In genomic region chr16:18233919-18234670, GRCm38 (mm10) we compare ENCODE assay signal across 8 mouse cellular contexts. TPM values are rescaled to one million over a fixed set of nuclear protein-coding genes. Genes with fewer than 3 reads are reported as not detected.
A peak's percentile ranks its signal among the peaks of the same experiment; 100 is the strongest.
DNase-seq lines count a peak whose midpoint lies in the region; ATAC-seq and TF ChIP-seq lines count a peak whose summit lies in the region.

No protein-coding gene starts in this region.

- H3K4me3 ChIP-seq in cerebellum, adult 2 months (replicated peaks; ENCODE audit: insufficient read depth, low read depth, low read length), result peak overlapping the region; percentile 59
- H3K4me3 ChIP-seq in limb, embryonic 11.5 days (ENCODE audit: low read depth, low read length), result peak overlapping the region; percentile 81
- peak overlapping the region; percentile 84 for H3K4me3 ChIP-seq in neural tube, embryonic 14.5 days (ENCODE audit: low read depth, low read length)

- peak overlapping the region; percentile 83 for H3K9ac ChIP-seq in limb, embryonic 11.5 days (ENCODE audit: low read length)
- peak overlapping the region; percentile 94 for H3K9ac ChIP-seq in neural tube, embryonic 14.5 days (replicated peaks; ENCODE audit: low read depth, low read length)

- peak overlapping the region; percentile 10; the same call in 1 of the 2 replicates for H3K27ac ChIP-seq in cerebellum, adult 2 months (ENCODE audit: insufficient read depth, low read length)
- H3K27ac ChIP-seq in limb, embryonic 11.5 days (replicated peaks; ENCODE audit: low read depth, low read length), result no peak overlapping the region
- peak overlapping the region; percentile 91 for H3K27ac ChIP-seq in neural tube, embryonic 14.5 days (ENCODE audit: low read depth, low read length)

- 5% methylated on average over 13 of the region's 13 CpGs for WGBS in cerebellum, adult 2 months
- WGBS in limb, embryonic 11.5 days, result 18% methylated on average over 13 of the region's 13 CpGs
- 23% methylated on average over 13 of the region's 13 CpGs for WGBS in neural tube, embryonic 14.5 days

- peaks cover 9% of the 10 kb centered on the region; the same call in 1 of the 2 replicates for H3K36me3 ChIP-seq in limb, embryonic 11.5 days (ENCODE audit: control insufficient read depth, insufficient read depth, low read length)
- H3K36me3 ChIP-seq in neural tube, embryonic 14.5 days (ENCODE audit: control insufficient read depth, insufficient read depth, low read length), result peaks cover 8% of the 10 kb centered on the region

- DNase-seq in cerebellum, adult 2 months, result no peak
- no peak for DNase-seq in cerebellum, adult 9-10 months
- peak; percentile 19 for DNase-seq in urinary bladder, postnatal 25 days (ENCODE audit: low spot score)
- no peak for DNase-seq in urinary bladder, postnatal 36 days (ENCODE audit: low spot score in 2 of 2)
- DNase-seq in limb, embryonic 11.5 days (ENCODE audit: low spot score), result no peak
- DNase-seq in urinary bladder, postnatal 10 days (ENCODE audit: low spot score), result no peak
- no peak for DNase-seq in urinary bladder, postnatal 4 days (ENCODE audit: low spot score in 2 of 2)

- peaks cover 35% of the 10 kb centered on the region for H3K4me1 ChIP-seq in cerebellum, adult 2 months (ENCODE audit: control insufficient read depth, insufficient read depth, low read length)
- peaks cover 18% of the 10 kb centered on the region for H3K4me1 ChIP-seq in limb, embryonic 11.5 days (ENCODE audit: control insufficient read depth, insufficient read depth, low read length)
- peaks cover 24% of the 10 kb centered on the region for H3K4me1 ChIP-seq in neural tube, embryonic 14.5 days (ENCODE audit: control insufficient read depth, insufficient read depth, low read length)

- TF ChIP-seq POLR2A in cerebellum, adult 2 months (IDR thresholded peaks at IDR 0.05; ENCODE audit: borderline replicate concordance, insufficient read depth, low read length), result no peak

- peak; percentile 4; the same call in 1 of the 2 replicates for ATAC-seq in limb, embryonic 11.5 days (ENCODE audit: insufficient number of reproducible peaks, low FRiP score, low TSS enrichment, low read depth)
- ATAC-seq in neural tube, embryonic 14.5 days (ENCODE audit: low read depth), result peak; percentile 28; the same call in 1 of the 2 replicates

- H3K4me2 ChIP-seq in limb, embryonic 11.5 days (ENCODE audit: low read depth, severe bottlenecking), result peak overlapping the region; percentile 86
- H3K4me2 ChIP-seq in neural tube, embryonic 14.5 days (ENCODE audit: low read depth, low read length), result peak overlapping the region; percentile 86

- H3K9me3 ChIP-seq in limb, embryonic 11.5 days (ENCODE audit: control insufficient read depth, low read length), result no peaks in the 10 kb centered on the region
- no peaks in the 10 kb centered on the region for H3K9me3 ChIP-seq in neural tube, embryonic 14.5 days (ENCODE audit: control insufficient read depth, low read length)

- TF ChIP-seq CTCF in cerebellum, adult 2 months (IDR thresholded peaks at IDR 0.05; ENCODE audit: borderline replicate concordance, insufficient read depth, low read depth, low read length), result no peak

- no peaks in the 10 kb centered on the region for H3K27me3 ChIP-seq in cerebellum, adult 2 months (ENCODE audit: control insufficient read depth, insufficient read depth, low read length)
- H3K27me3 ChIP-seq in limb, embryonic 11.5 days (ENCODE audit: control insufficient read depth, insufficient read depth, low read length), result no peaks in the 10 kb centered on the region
- H3K27me3 ChIP-seq in neural tube, embryonic 14.5 days (ENCODE audit: control insufficient read depth, insufficient read depth, low read length), result no peaks in the 10 kb centered on the region

RNA-seq across cellular contexts. Expression of gene Zdhhc8, which starts 0.8 kb away (rescaled TPM):
- polyA plus RNA-seq in cerebellum, adult 2 months (2012; rRNA removed), result 74.0 and 85.3 TPM in 2 replicates
- 14.5 and 14.6 TPM in 2 replicates for polyA plus RNA-seq in limb, embryonic 11.5 days (2014; fragmentation: Nextera tagmentation; extraction: Ambion mirVana)
- polyA plus RNA-seq in neural tube, embryonic 14.5 days (2014; fragmentation: Nextera tagmentation; extraction: Ambion mirVana), result 12.2 and 13.9 TPM in 2 replicates

RNA-seq across cellular contexts. Expression of gene Trmt2a, which starts 14.4 kb away (rescaled TPM):
- 96.0 and 99.5 TPM in 2 replicates for polyA plus RNA-seq in cerebellum, adult 2 months (2012; rRNA removed)
- polyA plus RNA-seq in limb, embryonic 11.5 days (2014; fragmentation: Nextera tagmentation; extraction: Ambion mirVana), result 95.8 and 96.0 TPM in 2 replicates
- polyA plus RNA-seq in neural tube, embryonic 14.5 days (2014; fragmentation: Nextera tagmentation; extraction: Ambion mirVana), result 78.4 and 81.5 TPM in 2 replicates

RNA-seq across cellular contexts. Expression of gene Ranbp1, which starts 14.4 kb away (rescaled TPM):
- 96.2 and 104 TPM in 2 replicates for polyA plus RNA-seq in cerebellum, adult 2 months (2012; rRNA removed)
- 1,289 and 1,302 TPM in 2 replicates for polyA plus RNA-seq in limb, embryonic 11.5 days (2014; fragmentation: Nextera tagmentation; extraction: Ambion mirVana)
- polyA plus RNA-seq in neural tube, embryonic 14.5 days (2014; fragmentation: Nextera tagmentation; extraction: Ambion mirVana), result 400 and 407 TPM in 2 replicates

RNA-seq across cellular contexts. Expression of gene Ccdc188, which starts 16.4 kb away (rescaled TPM):
- not detected in 2 replicates for polyA plus RNA-seq in cerebellum, adult 2 months (2012; rRNA removed)
- not detected in 2 replicates for polyA plus RNA-seq in limb, embryonic 11.5 days (2014; fragmentation: Nextera tagmentation; extraction: Ambion mirVana)
- polyA plus RNA-seq in neural tube, embryonic 14.5 days (2014; fragmentation: Nextera tagmentation; extraction: Ambion mirVana), result not detected in 2 replicates

RNA-seq across cellular contexts. Expression of gene Gm49776, which starts 24.0 kb away (rescaled TPM):
- 0.47 TPM in 1 of 2 replicates, not detected in the other for polyA plus RNA-seq in cerebellum, adult 2 months (2012; rRNA removed)
- 1.3 and 1.7 TPM in 2 replicates for polyA plus RNA-seq in limb, embryonic 11.5 days (2014; fragmentation: Nextera tagmentation; extraction: Ambion mirVana)
- polyA plus RNA-seq in neural tube, embryonic 14.5 days (2014; fragmentation: Nextera tagmentation; extraction: Ambion mirVana), result not detected in 2 replicates
